Mouse (Mus musculus) olfactory bulb, adult 2 months (tissue): ENCODE data around the gene Slk. TPM values are rescaled to one million over a fixed set of nuclear protein-coding genes. Genes with fewer than 3 reads are reported as not detected.
"Not testable (repeated sequence)": the region's sequence is repeated elsewhere in the genome, so short reads cannot be mapped to it uniquely, and the experiment has no call there.

Source experiments
- H3K27ac ChIP-seq: fragments of 200-500 bp; 2 replicates; pipeline ENCODE4 v1.5.1; 2012; ENCODE audit warnings: low read depth, low read length; ENCODE audit not compliant: insufficient read depth
- H3K4me1 ChIP-seq: fragments of 200-500 bp; 2 replicates; pipeline ENCODE4 v1.6.1; 2012; ENCODE audit warnings: low read length; ENCODE audit not compliant: control insufficient read depth, insufficient read depth
- H3K4me3 ChIP-seq: fragments of 200-500 bp; 2 replicates; pipeline ENCODE4 v1.5.1; 2012; ENCODE audit warnings: mild to moderate bottlenecking, low read depth, low read length, moderate library complexity; ENCODE audit not compliant: insufficient read depth
- CTCF ChIP-seq: fragments of 200-500 bp; IDR thresholded peaks from 2 replicates; pipeline ENCODE4 v1.5.1; 2012; ENCODE audit warnings: low read depth, mild to moderate bottlenecking, low read length, moderate library complexity; ENCODE audit not compliant: insufficient read depth
- POLR2A ChIP-seq: fragments of 200-500 bp; IDR thresholded peaks from 2 replicates; pipeline ENCODE4 v1.6.1; 2012; ENCODE audit warnings: mild to moderate bottlenecking, low read depth, low read length, moderate library complexity; ENCODE audit not compliant: insufficient read depth
- WGBS: fragments of 180-500 bp; shearing (Covaris S2); methylation state at CpG from one replicate; pipeline ENCODE4 v1.1.7; 2018; 5-methylcytosine and 5-hydroxymethylcytosine counted together
- polyA plus RNA-seq: library from polyadenylated mRNA; stranded (reverse); fragments of >200 nt; gene quantifications from 2 replicates; pipeline ENCODE4 v1.2.4, GENCODE M21; 2012; ENCODE audit warnings: low replicate concordance; ENCODE audit not compliant: missing spikeins, insufficient read depth, insufficient read length

Gene Slk
- polyA plus RNA-seq, 1 experiment, result 165 TPM

GRCm38 (mm10) chr19:47563715-47564114, 15.8 kb upstream of the Slk start:
- Histone ChIP-seq H3K4me3 (no peak overlapping the region), H3K4me1 (no peaks in the 10 kb centered on the region), H3K27ac (no peak overlapping the region)
- TF ChIP-seq POLR2A (no peak), CTCF (no peak)
- 87% methylated on average over 13 of the region's 13 CpGs for WGBS

DNA sequence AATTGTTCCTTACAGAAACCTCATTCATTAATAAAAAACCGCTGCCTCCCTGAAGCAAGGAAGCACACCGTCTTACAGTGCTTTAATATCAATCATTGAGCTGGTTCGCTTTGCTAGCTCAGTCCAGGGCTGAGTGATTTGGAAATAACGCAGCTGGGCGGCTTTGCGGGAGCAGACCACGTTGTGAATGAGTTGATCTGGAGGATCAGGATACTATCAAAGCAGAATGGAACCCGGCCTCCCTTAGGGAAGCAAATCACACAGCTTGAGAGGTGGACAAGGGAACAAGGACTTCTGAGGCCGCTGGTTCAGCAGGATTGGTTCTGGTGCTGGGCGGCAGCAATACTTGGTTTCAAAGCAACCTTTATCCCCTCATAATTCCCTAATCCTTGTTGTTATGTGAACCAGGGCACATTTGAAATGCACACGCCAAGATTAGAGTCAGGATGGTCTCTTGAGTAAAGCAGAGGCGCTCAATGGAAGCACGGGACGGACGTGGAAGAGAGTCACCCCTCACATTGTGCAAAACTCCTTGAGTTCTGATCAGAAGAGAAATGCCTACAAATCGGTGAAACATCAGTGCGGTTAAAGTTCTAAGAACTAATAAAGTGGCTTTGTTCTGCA, 14.3 kb upstream of the Slk start:
- Histone ChIP-seq H3K4me1 (no peaks in the 10 kb centered on the region), H3K27ac (no peak overlapping the region), H3K4me3 (no peak overlapping the region)
- TF ChIP-seq POLR2A (no peak), CTCF (no peak)
- whole genome bisulfite sequencing, result 68% methylated on average over 17 of the region's 17 CpGs

GRCm38 (mm10) chr19:47565994-47566393, 13.5 kb upstream of the Slk start:
- 93% methylated on average over 8 of the region's 8 CpGs for WGBS
- no peaks in the 10 kb centered on the region for H3K4me1 ChIP-seq
- TF ChIP-seq CTCF (no peak), POLR2A (no peak)
- no peak overlapping the region for H3K4me3 ChIP-seq
- no peak overlapping the region for H3K27ac ChIP-seq

- no peak overlapping the region for H3K4me3 ChIP-seq
- TF ChIP-seq POLR2A (no peak), CTCF (no peak)
- no peaks in the 10 kb centered on the region for H3K4me1 ChIP-seq
- whole genome bisulfite sequencing, result 96% methylated on average over 5 of the region's 5 CpGs
- H3K27ac ChIP-seq, result no peak overlapping the region
Observed at GRCm38 (mm10) chr19:47570042-47570441, 9.4 kb upstream of the Slk start.

- H3K4me1 ChIP-seq, H3K4me3 ChIP-seq, H3K27ac ChIP-seq: not testable (repeated sequence)
- WGBS, result 85% methylated on average over 4 of the region's 4 CpGs
Observed at GRCm38 (mm10) chr19:47571981-47572380, 7.5 kb upstream of the Slk start.

- TF ChIP-seq CTCF (no peak), POLR2A (no peak)
- WGBS, result 90% methylated on average over 3 of the region's 3 CpGs
- no peak overlapping the region for H3K4me3 ChIP-seq
- H3K4me1 ChIP-seq, result peaks cover 3% of the 10 kb centered on the region; the same call in 1 of the 2 replicates
- no peak overlapping the region for H3K27ac ChIP-seq
Observed at GRCm38 (mm10) chr19:47573718-47574117, 5.8 kb upstream of the Slk start.

- H3K4me3 ChIP-seq, result peak overlapping the region; percentile 59
- no peak for TF ChIP-seq POLR2A
- TF ChIP-seq CTCF, result no peak
- H3K4me1 ChIP-seq, result peaks cover 3% of the 10 kb centered on the region; the same call in 1 of the 2 replicates
- peak overlapping the region; percentile 48 for H3K27ac ChIP-seq
- WGBS, result 35% methylated on average over 13 of the region's 13 CpGs
Observed at GRCm38 (mm10) chr19:47578581-47579224, 775 bp upstream of the Slk start.

GRCm38 (mm10) chr19:47579788-47580631, 532 bp downstream of the Slk start:
- Histone ChIP-seq H3K4me3 (peak overlapping the region; percentile 59), H3K4me1 (peaks cover 3% of the 10 kb centered on the region; the same call in 1 of the 2 replicates), H3K27ac (0 out of 2 replicates have a peak overlapping the region, but pooled peaks have one; percentile 26)
- TF ChIP-seq POLR2A (no peak), CTCF (no peak)
- WGBS, result 4% methylated on average over 96 of the region's 96 CpGs

- Histone ChIP-seq H3K27ac (no peak overlapping the region), H3K4me3 (no peak overlapping the region), H3K4me1 (no peaks in the 10 kb centered on the region)
- TF ChIP-seq POLR2A (no peak), CTCF (no peak)
- 88% methylated on average over 1 of the region's 1 CpGs for WGBS
Observed at GRCm38 (mm10) chr19:47585772-47586171, 6.3 kb downstream of the Slk start.
